Mouse (Mus musculus) heart, embryonic 16.5 days (tissue): ENCODE data around the gene Fras1. TPM values are rescaled to one million over a fixed set of nuclear protein-coding genes. Genes with fewer than 3 reads are reported as not detected.
A peak's percentile ranks its signal among the peaks of the same experiment; 100 is the strongest.

ENCODE experiments used
- ATAC-seq: fragments of 200-750 bp; cut with Nextera tagmentation; replicated peaks from 2 replicates; pipeline ENCODE4 v1.8.0; 2017; ENCODE audit warnings: moderate number of reproducible peaks; ENCODE audit not compliant: insufficient read depth, low FRiP score; ENCODE audit errors: extremely low read depth
- H3K27ac ChIP-seq: fragments of 300-500 bp; sonication (generic); 2 replicates; pipeline ENCODE4 v1.5.1; 2014; ENCODE audit warnings: mild to moderate bottlenecking, low read length, control low read depth, moderate library complexity
- H3K27me3 ChIP-seq: fragments of 300-500 bp; sonication (generic); 2 replicates; pipeline ENCODE4 v1.6.1; 2014; ENCODE audit warnings: low read length, mixed read lengths; ENCODE audit not compliant: control insufficient read depth, insufficient read depth
- H3K36me3 ChIP-seq: fragments of 300-500 bp; sonication (generic); 2 replicates; pipeline ENCODE4 v1.6.1; 2014; ENCODE audit not compliant: control insufficient read depth, insufficient read depth
- H3K4me1 ChIP-seq: fragments of 300-500 bp; sonication (generic); 2 replicates; pipeline ENCODE4 v1.6.1; 2014; ENCODE audit warnings: low read length, mixed read lengths; ENCODE audit not compliant: control insufficient read depth, insufficient read depth
- H3K4me2 ChIP-seq: fragments of 300-500 bp; sonication (generic); 2 replicates; pipeline ENCODE4 v1.6.1; 2014; ENCODE audit warnings: low read depth, mild to moderate bottlenecking, control low read depth, low read length
- H3K4me3 ChIP-seq: fragments of 300-500 bp; sonication (generic); 2 replicates; pipeline ENCODE4 v1.5.1; 2014; ENCODE audit warnings: mild to moderate bottlenecking, control low read depth, low read length
- H3K9ac ChIP-seq: fragments of 300-500 bp; sonication (generic); 2 replicates; pipeline ENCODE4 v1.6.1; 2014; ENCODE audit warnings: low read length, control low read depth
- H3K9me3 ChIP-seq: fragments of 300-500 bp; sonication (generic); replicated peaks from 2 replicates; pipeline ENCODE4 v1.6.1; 2016; ENCODE audit warnings: low read length; ENCODE audit not compliant: control insufficient read depth
- WGBS: fragments of 180-500 bp; shearing (Covaris S2); extraction: QIAGEN DNeasy Blood & Tissue Kit; methylation state at CpG from one replicate; pipeline ENCODE4 v1.1.7; 2014; 5-methylcytosine and 5-hydroxymethylcytosine counted together
- polyA plus RNA-seq: library from polyadenylated mRNA; unstranded; fragments of >200 nt; fragmentation: Nextera tagmentation; extraction: Ambion mirVana; gene quantifications from 2 replicates; pipeline ENCODE4 v1.2.1, GENCODE M21; 2015

Fras1 gene
- polyA plus RNA-seq, 1 experiment from 2014 or later: 12.0 TPM

DNA sequence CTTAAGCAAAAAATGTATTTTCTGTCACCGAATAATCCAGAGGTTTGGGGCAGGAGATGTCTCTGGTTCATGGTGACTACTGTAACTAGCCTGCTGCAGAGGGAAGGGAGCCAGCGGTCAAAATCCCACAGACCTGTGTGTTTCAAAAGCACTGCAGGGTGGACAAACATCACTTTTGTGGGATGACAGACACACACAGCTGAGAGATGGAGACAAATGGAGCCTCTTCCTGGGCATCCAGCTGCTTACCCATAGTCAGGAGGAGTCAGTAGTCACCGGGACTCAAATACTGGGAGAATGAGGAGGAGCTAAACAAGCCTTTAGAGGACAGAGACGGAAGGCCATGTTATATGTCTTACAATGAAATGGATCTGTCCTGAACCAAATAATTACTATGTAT, 343.9 kb downstream of the Fras1 start:
- no peak for ATAC-seq
- 93% methylated on average over 4 of the region's 4 CpGs for WGBS
- H3K36me3 ChIP-seq: peaks cover 4% of the 10 kb centered on the region; the same call in 1 of the 2 replicates

DNA sequence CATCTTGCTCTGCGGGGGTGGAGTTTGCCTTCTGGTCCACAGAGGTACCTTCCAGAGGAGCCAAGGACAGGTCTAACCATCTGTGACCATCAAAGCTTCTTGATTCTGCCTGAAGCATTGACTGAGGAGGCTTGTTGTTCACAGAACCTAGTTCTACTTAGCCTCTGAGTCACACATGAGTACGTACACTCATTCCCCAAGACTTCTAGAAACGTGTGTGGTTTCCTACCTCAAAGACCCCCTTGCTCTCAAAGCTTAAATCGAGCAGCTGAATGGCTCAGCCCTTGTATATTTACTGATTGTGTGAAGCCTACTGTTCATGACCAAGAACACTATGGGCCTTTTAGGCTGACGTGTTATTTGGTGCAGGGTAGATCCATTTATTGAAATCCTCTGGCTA, 344.8 kb downstream of the Fras1 start:
- H3K27me3 ChIP-seq: no peaks in the 10 kb centered on the region
- no peak overlapping the region for H3K9ac ChIP-seq
- no peak overlapping the region for H3K4me2 ChIP-seq
- no peak overlapping the region for H3K27ac ChIP-seq
- no peak overlapping the region for H3K4me3 ChIP-seq
- H3K9me3 ChIP-seq: no peaks in the 10 kb centered on the region
- peaks cover 3% of the 10 kb centered on the region; the same call in 1 of the 2 replicates for H3K4me1 ChIP-seq
- WGBS: 91% methylated on average over 5 of the region's 5 CpGs
- ATAC-seq: no peak
- peaks cover 4% of the 10 kb centered on the region; the same call in 1 of the 2 replicates for H3K36me3 ChIP-seq

More for the DNA sequence above, 343.9 kb downstream of the Fras1 start:
- H3K9ac ChIP-seq: no peak overlapping the region
- no peaks in the 10 kb centered on the region for H3K9me3 ChIP-seq
- no peak overlapping the region for H3K27ac ChIP-seq
- H3K4me1 ChIP-seq: peaks cover 3% of the 10 kb centered on the region; the same call in 1 of the 2 replicates
- no peaks in the 10 kb centered on the region for H3K27me3 ChIP-seq
- no peak overlapping the region for H3K4me3 ChIP-seq
- no peak overlapping the region for H3K4me2 ChIP-seq

DNA sequence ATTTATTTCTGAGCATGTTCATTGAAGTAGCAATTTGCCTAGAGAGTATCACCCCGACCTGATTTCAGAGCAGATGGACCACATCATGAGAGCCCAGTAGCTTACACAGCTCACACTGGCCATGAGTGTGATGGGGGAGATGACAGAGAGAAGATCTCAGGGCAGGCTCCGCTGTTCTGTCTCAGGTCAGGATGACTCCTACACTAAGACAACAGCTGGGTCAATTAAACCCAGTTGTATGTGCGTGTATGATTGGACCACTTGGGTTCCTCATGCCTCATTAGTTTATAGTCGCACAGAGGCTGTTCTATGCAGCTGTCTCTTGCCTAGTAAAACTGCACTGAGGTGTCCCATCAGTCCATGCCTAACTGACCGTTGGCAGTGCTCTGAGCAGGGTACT, 345.5 kb downstream of the Fras1 start:
- 85% methylated on average over 5 of the region's 5 CpGs for WGBS
- no peak for ATAC-seq
- Histone ChIP-seq H3K27ac (no peak overlapping the region), H3K4me3 (no peak overlapping the region), H3K9ac (no peak overlapping the region), H3K4me2 (no peak overlapping the region), H3K27me3 (no peaks in the 10 kb centered on the region), H3K4me1 (peaks cover 3% of the 10 kb centered on the region; the same call in 1 of the 2 replicates), H3K36me3 (peaks cover 4% of the 10 kb centered on the region; the same call in 1 of the 2 replicates), H3K9me3 (no peaks in the 10 kb centered on the region)

DNA sequence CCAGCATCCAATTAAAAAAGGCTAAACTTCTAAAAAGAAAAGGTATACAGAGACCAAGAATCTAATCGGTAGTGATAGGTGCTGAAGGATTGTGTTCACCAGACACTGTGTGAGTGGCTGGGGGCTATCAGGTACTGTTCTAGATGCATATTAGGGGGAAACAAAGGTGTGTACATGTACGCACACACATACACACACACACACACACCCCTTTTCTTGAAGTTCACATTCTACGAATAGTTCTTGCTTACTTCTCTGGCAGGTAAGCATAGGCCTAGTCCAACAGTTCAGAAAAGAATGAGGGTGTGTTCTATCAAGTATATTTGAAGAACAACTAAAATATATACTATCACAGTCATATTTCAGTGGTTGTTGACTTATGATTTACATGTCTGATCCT, 348.9 kb downstream of the Fras1 start:
- Histone ChIP-seq H3K36me3 (peaks cover 6% of the 10 kb centered on the region; the same call in 1 of the 2 replicates), H3K9me3 (no peaks in the 10 kb centered on the region), H3K4me2 (no peak overlapping the region), H3K9ac (no peak overlapping the region), H3K4me3 (no peak overlapping the region), H3K4me1 (no peaks in the 10 kb centered on the region), H3K27me3 (no peaks in the 10 kb centered on the region), H3K27ac (no peak overlapping the region)
- 64% methylated on average over 3 of the region's 3 CpGs for WGBS
- ATAC-seq: no peak

DNA sequence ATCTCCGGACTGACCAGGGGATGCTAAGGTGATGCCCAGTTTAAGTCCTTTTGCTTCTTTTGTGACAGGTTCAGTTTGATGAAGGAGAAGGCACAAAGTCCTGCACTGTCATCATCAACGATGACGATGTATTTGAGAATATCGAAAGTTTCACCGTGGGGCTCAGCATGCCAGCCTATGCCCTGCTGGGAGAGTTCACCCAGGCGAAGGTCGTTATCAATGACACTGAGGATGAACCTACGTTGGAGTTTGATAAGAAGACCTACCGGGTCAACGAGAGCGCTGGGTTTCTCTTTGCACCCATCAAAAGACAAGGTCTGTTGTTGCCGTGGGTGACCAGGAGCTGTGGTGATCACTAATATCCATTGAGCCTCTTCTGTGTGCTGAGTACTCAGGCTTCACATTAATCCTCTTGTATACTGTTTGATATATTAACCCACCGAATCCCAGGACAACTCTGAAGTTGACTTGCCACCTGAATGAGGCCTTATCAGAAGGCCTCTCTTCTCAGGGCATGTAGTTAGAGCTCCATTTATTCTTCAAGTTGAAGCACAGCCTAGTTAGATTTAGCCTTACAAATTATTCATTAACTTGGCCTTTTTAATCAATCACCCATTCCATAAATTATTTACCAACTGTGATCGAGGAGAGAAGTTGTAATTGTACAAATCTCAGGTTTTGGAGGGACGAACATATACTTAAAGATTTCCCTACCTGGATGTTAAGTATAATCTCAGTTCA, 365.6 kb downstream of the Fras1 start:
- ATAC-seq: no peak
- H3K9me3 ChIP-seq: no peaks in the 10 kb centered on the region
- H3K4me2 ChIP-seq: no peak overlapping the region
- no peak overlapping the region for H3K9ac ChIP-seq
- H3K4me1 ChIP-seq: no peaks in the 10 kb centered on the region
- no peaks in the 10 kb centered on the region for H3K27me3 ChIP-seq
- H3K36me3 ChIP-seq: peaks cover 10% of the 10 kb centered on the region; the same call in 1 of the 2 replicates
- H3K27ac ChIP-seq: no peak overlapping the region
- H3K4me3 ChIP-seq: no peak overlapping the region
- WGBS: 85% methylated on average over 15 of the region's 15 CpGs

DNA sequence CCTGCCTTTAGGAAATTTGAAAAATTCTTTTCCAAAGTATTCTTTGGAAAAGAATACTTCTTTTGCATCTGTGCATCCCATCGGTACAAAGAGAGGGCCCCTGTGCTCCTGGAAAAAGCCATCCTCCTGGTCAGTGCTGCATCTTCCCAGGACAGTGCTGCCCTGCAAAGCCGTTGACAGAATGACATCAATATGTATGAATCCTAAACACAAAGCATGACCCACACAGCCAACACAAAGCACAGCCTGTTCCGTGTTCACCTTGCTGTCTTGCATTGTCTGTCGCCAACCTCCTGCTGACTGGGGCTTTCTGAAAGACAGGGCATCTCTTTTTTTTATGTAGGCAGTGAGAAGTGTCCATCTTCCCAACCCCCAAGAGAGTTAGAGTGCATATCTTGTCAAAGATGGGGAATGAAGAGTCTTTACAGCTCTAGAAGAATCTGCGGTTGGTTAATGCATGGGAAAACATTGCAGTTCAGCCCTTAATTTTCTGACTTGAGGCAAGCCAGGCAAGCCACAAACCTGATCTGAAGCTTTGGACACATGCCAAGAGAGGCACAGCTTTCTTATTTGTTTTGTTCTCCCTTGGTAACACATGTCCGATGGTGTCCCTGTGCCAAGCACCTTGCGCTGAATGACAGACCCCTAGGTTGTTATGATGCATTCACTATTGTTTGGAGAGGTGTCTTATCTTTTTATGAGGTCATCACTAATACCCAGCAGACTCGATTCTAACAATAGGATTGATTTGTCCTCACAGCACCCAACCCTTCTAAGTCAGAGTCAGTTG, 373.6 kb downstream of the Fras1 start:
- H3K36me3 ChIP-seq: peaks cover 10% of the 10 kb centered on the region; the same call in 1 of the 2 replicates
- H3K27ac ChIP-seq: no peak overlapping the region
- peaks cover 12% of the 10 kb centered on the region for H3K4me1 ChIP-seq
- H3K9ac ChIP-seq: no peak overlapping the region
- peak; percentile 49; the same call in 1 of the 2 replicates for ATAC-seq
- H3K27me3 ChIP-seq: no peaks in the 10 kb centered on the region
- no peak overlapping the region for H3K4me2 ChIP-seq
- 43% methylated on average over 8 of the region's 8 CpGs for WGBS
- no peaks in the 10 kb centered on the region for H3K9me3 ChIP-seq
- H3K4me3 ChIP-seq: no peak overlapping the region

DNA sequence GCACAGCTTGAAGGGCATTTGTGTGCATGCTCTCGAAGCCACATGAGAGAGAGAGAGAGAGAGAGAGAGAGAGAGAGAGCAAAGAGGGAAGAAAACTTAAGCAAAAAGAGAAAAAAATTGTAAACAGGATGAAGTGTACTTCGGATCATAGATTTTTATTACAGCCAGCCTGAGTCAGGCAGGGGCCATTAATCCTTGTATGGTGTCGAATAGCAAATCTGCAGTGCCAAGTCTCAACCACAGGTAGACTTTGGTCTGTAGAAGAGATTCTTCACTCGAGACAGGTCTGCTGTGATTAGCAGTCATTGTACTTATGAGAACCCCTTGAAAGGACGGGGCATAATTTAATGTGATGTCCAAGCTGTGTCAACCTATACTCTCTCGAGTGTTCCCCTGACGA, 383.9 kb downstream of the Fras1 start:
- no peak overlapping the region for H3K4me2 ChIP-seq
- 79% methylated on average over 7 of the region's 7 CpGs for WGBS
- H3K36me3 ChIP-seq: peaks cover 9% of the 10 kb centered on the region
- no peak overlapping the region for H3K27ac ChIP-seq
- H3K9ac ChIP-seq: no peak overlapping the region
- H3K4me3 ChIP-seq: no peak overlapping the region
- no peaks in the 10 kb centered on the region for H3K9me3 ChIP-seq
- no peak for ATAC-seq
- no peaks in the 10 kb centered on the region for H3K4me1 ChIP-seq
- no peaks in the 10 kb centered on the region for H3K27me3 ChIP-seq

DNA sequence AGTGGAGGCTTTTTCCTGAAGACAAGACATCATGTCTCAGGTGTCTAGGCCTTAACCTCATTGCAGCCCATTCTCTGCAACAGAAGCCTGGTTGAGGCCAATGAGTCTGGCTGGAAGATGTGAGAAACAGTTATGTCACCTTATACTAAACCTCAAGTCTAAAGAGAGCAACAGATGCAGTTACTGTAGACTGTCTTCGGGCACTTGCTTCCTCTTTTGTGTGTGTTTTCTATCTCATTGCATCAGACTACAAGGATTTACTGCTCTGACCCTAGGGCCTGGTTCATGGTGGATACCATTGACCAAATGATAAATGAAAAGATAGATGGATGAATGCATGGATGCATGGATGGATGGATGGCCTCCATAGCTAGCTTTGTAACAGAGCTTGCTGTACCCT, 388.3 kb downstream of the Fras1 start:
- Histone ChIP-seq H3K4me1 (no peaks in the 10 kb centered on the region), H3K4me2 (no peak overlapping the region), H3K27me3 (no peaks in the 10 kb centered on the region), H3K9me3 (no peaks in the 10 kb centered on the region), H3K27ac (no peak overlapping the region), H3K4me3 (no peak overlapping the region), H3K9ac (no peak overlapping the region), H3K36me3 (peaks cover 9% of the 10 kb centered on the region)
- 93% methylated on average over 1 of the region's 1 CpGs for WGBS
- no peak for ATAC-seq
